Mouse (Mus musculus): ENCODE measurements around the gene AC161166.1. TPM values are rescaled to one million over a fixed set of nuclear protein-coding genes. Genes with fewer than 3 reads are reported as not detected.
"Not testable (repeated sequence)": the region's sequence is repeated elsewhere in the genome, so short reads cannot be mapped to it uniquely, and the experiment has no call there.

Gene AC161166.1
- total and polyA plus RNA-seq, 3 experiments = 0.13 TPM; not detected in 2

GRCm38 (mm10) chr7:24519130-24519529 is 6.9 kb upstream of the AC161166.1 start:
- TF ChIP-seq ELF1 (IDR thresholded peaks at IDR 0.05; ENCODE audit: low read depth, low read length) = no peak
- no peak for TF ChIP-seq ZC3H11A (IDR thresholded peaks at IDR 0.05; ENCODE audit: low read depth, low read length)
- no peak for TF ChIP-seq POLR2AphosphoS2 (IDR thresholded peaks at IDR 0.05; ENCODE audit: low read length)
- no peak for TF ChIP-seq BHLHE40 (IDR thresholded peaks at IDR 0.05; ENCODE audit: borderline replicate concordance, low read depth, low read length)
- no peak for TF ChIP-seq RCOR1 (IDR thresholded peaks at IDR 0.05; ENCODE audit: low read depth, low read length)

GRCm38 (mm10) chr7:24517654-24518053 is 5.4 kb upstream of the AC161166.1 start:
- no peaks in the 10 kb centered on the region for H3K9me3 ChIP-seq (replicated peaks; ENCODE audit: insufficient read depth, low read length)
- DNase-seq (ENCODE audit: low read depth, low spot score) = no peak
- no peak overlapping the region for H3K27ac ChIP-seq (ENCODE audit: control insufficient read depth, low read depth, low read length)
- H3K27me3 ChIP-seq (ENCODE audit: control insufficient read depth in 1 of 2, insufficient read depth in 2 of 2, low read length in 2 of 2) = no peaks in the 10 kb centered on the region
- H3K79me2 ChIP-seq (ENCODE audit: control insufficient read depth, insufficient read depth, low read length, poor library complexity) = no peaks in the 10 kb centered on the region
- H3K9ac ChIP-seq (ENCODE audit: control insufficient read depth, low read depth, low read length, poor library complexity, severe bottlenecking) = no peak overlapping the region
- no peaks in the 10 kb centered on the region for H3K4me1 ChIP-seq (ENCODE audit: control insufficient read depth in 1 of 2, insufficient read depth in 2 of 2, low read length in 2 of 2)
- no peak overlapping the region for H3K4me3 ChIP-seq (ENCODE audit: control insufficient read depth in 1 of 2, insufficient read depth in 1 of 2, low read depth in 2 of 2, low read length in 2 of 2)
- no peak for TF ChIP-seq ZNF384 (IDR thresholded peaks at IDR 0.05; ENCODE audit: low read depth, low read length)
- no peaks in the 10 kb centered on the region for H3K36me3 ChIP-seq (ENCODE audit: control insufficient read depth in 1 of 2, insufficient read depth in 2 of 2, low read length in 2 of 2)

More at GRCm38 (mm10) chr7:24519130-24519529, 6.9 kb upstream of the AC161166.1 start:
- DNase-seq (ENCODE audit: low read depth, low spot score) = no peak
- Histone ChIP-seq H3K4me1 (ENCODE audit: control insufficient read depth in 1 of 2, insufficient read depth in 2 of 2, low read length in 2 of 2) (no peaks in the 10 kb centered on the region), H3K79me2 (ENCODE audit: control insufficient read depth, insufficient read depth, low read length, poor library complexity) (no peaks in the 10 kb centered on the region), H3K4me3 (ENCODE audit: control insufficient read depth in 1 of 2, insufficient read depth in 1 of 2, low read depth in 2 of 2, low read length in 2 of 2) (no peak overlapping the region), H3K9me3 (replicated peaks; ENCODE audit: insufficient read depth, low read length) (no peaks in the 10 kb centered on the region), H3K27me3 (ENCODE audit: control insufficient read depth in 1 of 2, insufficient read depth in 2 of 2, low read length in 2 of 2) (no peaks in the 10 kb centered on the region), H3K9ac (ENCODE audit: control insufficient read depth, low read depth, low read length, poor library complexity, severe bottlenecking) (no peak overlapping the region), H3K27ac (ENCODE audit: control insufficient read depth, low read depth, low read length) (no peak overlapping the region), H3K36me3 (ENCODE audit: control insufficient read depth in 1 of 2, insufficient read depth in 2 of 2, low read length in 2 of 2) (no peaks in the 10 kb centered on the region)

- no peak for TF ChIP-seq SMC3 (IDR thresholded peaks at IDR 0.05; ENCODE audit: low read depth, low read length)
- DNase-seq (ENCODE audit: low read depth, low spot score) = no peak
- no peaks in the 10 kb centered on the region for H3K27me3 ChIP-seq (ENCODE audit: control insufficient read depth in 1 of 2, insufficient read depth in 2 of 2, low read length in 2 of 2)
- H3K79me2 ChIP-seq (ENCODE audit: control insufficient read depth, insufficient read depth, low read length, poor library complexity) = no peaks in the 10 kb centered on the region
- no peak overlapping the region for H3K9ac ChIP-seq (ENCODE audit: control insufficient read depth, low read depth, low read length, poor library complexity, severe bottlenecking)
- no peaks in the 10 kb centered on the region for H3K4me1 ChIP-seq (ENCODE audit: control insufficient read depth in 1 of 2, insufficient read depth in 2 of 2, low read length in 2 of 2)
- no peaks in the 10 kb centered on the region for H3K9me3 ChIP-seq (replicated peaks; ENCODE audit: insufficient read depth, low read length)
- no peak overlapping the region for H3K4me3 ChIP-seq (ENCODE audit: control insufficient read depth in 1 of 2, insufficient read depth in 1 of 2, low read depth in 2 of 2, low read length in 2 of 2)
- no peak overlapping the region for H3K27ac ChIP-seq (ENCODE audit: control insufficient read depth, low read depth, low read length)
- no peaks in the 10 kb centered on the region for H3K36me3 ChIP-seq (ENCODE audit: control insufficient read depth in 1 of 2, insufficient read depth in 2 of 2, low read length in 2 of 2)
Measured at GRCm38 (mm10) chr7:24517077-24517476, 4.8 kb upstream of the AC161166.1 start.

- H3K27ac ChIP-seq (ENCODE audit: control insufficient read depth, low read depth, low read length); H3K27me3 ChIP-seq (ENCODE audit: control insufficient read depth in 1 of 2, insufficient read depth in 2 of 2, low read length in 2 of 2); H3K4me3 ChIP-seq (ENCODE audit: control insufficient read depth in 1 of 2, insufficient read depth in 1 of 2, low read depth in 2 of 2, low read length in 2 of 2); H3K79me2 ChIP-seq (ENCODE audit: control insufficient read depth, insufficient read depth, low read length, poor library complexity); H3K36me3 ChIP-seq (ENCODE audit: control insufficient read depth in 1 of 2, insufficient read depth in 2 of 2, low read length in 2 of 2); H3K4me1 ChIP-seq (ENCODE audit: control insufficient read depth in 1 of 2, insufficient read depth in 2 of 2, low read length in 2 of 2); H3K9ac ChIP-seq (ENCODE audit: control insufficient read depth, low read depth, low read length, poor library complexity, severe bottlenecking); H3K9me3 ChIP-seq (replicated peaks; ENCODE audit: insufficient read depth, low read length): not testable (repeated sequence)
- DNase-seq (ENCODE audit: low read depth, low spot score) = peak; percentile 68
- TF ChIP-seq ZNF384 (IDR thresholded peaks at IDR 0.05; ENCODE audit: low read depth, low read length) (peak; percentile 74), RAD21 (IDR thresholded peaks at IDR 0.05; ENCODE audit: low read depth, low read length) (peak; percentile 46), SMC3 (IDR thresholded peaks at IDR 0.05; ENCODE audit: low read depth, low read length) (peak; percentile 48), CTCF (IDR thresholded peaks at IDR 0.05 in 2 of 3, conservative IDR thresholded peaks at IDR 0.05 in 1 of 3; ENCODE audit: control insufficient read depth in 1 of 3, insufficient read depth in 1 of 3, low read depth in 2 of 3, low read length in 3 of 3, poor library complexity in 1 of 3, severe bottlenecking in 1 of 3) (peak in 2 of 3 experiments; percentile 52 to 65; a peak in 5 of 6 replicates)
Measured at GRCm38 (mm10) chr7:24516319-24516718, 4.1 kb upstream of the AC161166.1 start.
